Mouse (Mus musculus): ENCODE data around the gene Palm3.

- TF ChIP-seq CTCF (IDR thresholded peaks at IDR 0.05) (peak; percentile 71), EP300 (IDR thresholded peaks at IDR 0.05) (no peak)
Measured at GRCm38 (mm10) chr8:84008362-84008761, 12.9 kb upstream of the Palm3 start.

Data from lung, postnatal 0 days (tissue).